Mouse (Mus musculus) ovary, adult 2 months (tissue): ENCODE results near the gene Ctnnbl1. TPM values are rescaled to one million over a fixed set of nuclear protein-coding genes. Genes with fewer than 3 reads are reported as not detected.

Experiments used
- polyA plus RNA-seq: library from polyadenylated mRNA; depleted of rRNA; stranded (reverse); fragments of >200 nt; gene quantifications from 2 replicates; pipeline ENCODE4 v1.2.3, GENCODE M21; 2012; rRNA removed

Ctnnbl1 gene
- polyA plus RNA-seq = 33.4 and 34.4 TPM in 2 replicates

GRCm38 (mm10) chr2:157736854-157737850 lies at the start of gene Ctnnbl1:
Gene Ctnnbl1, plus strand, starts transcription at chr2:157737401.

GRCm38 (mm10) chr2:157914105-157914764 lies 177.0 kb downstream of the Ctnnbl1 start, which contains the start of gene Vstm2l:
Gene Vstm2l, plus strand, starts transcription at chr2:157914653.

Other genes starting within 250 kb of the Ctnnbl1 start
- gene Nnat, start 177.3 kb upstream of the Ctnnbl1 start, polyA plus RNA-seq = 219 and 296 TPM in 2 replicates
- 48.9 and 51.8 TPM in 2 replicates for gene Blcap, start 166.1 kb upstream of the Ctnnbl1 start, polyA plus RNA-seq
- gene Vstm2l, start 177.3 kb downstream of the Ctnnbl1 start, polyA plus RNA-seq = 0.15 TPM in 1 of 2 replicates, not detected in the other